Mouse (Mus musculus) right cerebral cortex, postnatal 4 days (tissue): ENCODE measurements at regions not wholly inside any gene's neighbourhood (a gene's known extent, or its start where the extent isn't known, plus 50 kb on each side); places are given as distances from the start of the nearest gene placed in this dataset.

Experiments
- DNase-seq: peaks from one replicate; pipeline ENCODE4 v3.0.0-alpha.2; 2022

GRCm38 (mm10) chr1:163190841-163191240 is 105.4 kb upstream of the Mroh9 start:
- DNase-seq = no peak

DNA sequence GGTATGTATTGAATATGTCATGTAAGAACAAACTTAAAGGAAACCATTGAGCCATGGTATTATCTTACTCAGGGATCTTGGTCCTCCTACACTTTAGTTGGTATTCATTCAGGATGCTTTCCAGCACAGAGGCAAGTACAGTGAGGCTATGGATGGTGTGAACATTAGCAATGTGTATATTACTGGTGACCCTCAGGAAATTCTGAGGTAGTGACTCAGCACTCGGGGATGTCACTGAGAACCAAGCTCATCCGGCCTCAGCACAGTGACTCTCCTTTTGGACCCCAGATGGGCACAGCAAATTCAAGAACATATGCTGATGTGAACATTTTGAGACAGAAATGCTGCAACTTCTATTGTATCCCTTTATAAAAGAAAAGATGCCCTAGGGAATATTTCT is 96.4 kb upstream of the Mroh9 start:
- DNase-seq = no peak

DNA sequence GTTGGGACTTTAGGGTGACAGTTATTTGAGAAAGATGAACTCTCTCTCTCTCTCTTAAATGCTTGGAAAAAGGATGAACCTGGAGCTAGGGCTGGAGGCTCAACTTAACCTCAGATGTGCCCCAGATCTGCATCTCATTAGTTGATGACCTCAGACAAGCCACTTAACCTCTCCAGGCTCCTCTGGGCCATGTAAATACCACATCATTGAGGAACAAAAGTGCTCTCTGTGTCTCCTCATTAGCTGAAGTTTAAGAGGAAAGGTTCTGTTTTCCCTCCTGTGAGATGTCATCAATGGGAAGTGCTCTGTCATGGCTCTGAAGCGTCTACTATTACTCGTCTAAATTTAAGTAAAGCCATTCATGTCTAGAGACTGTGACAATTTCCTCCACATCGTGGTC is 91.5 kb upstream of the Mroh9 start:
- no peak for DNase-seq

GRCm38 (mm10) chr1:163167051-163167450 is 81.6 kb upstream of the Mroh9 start:
- no peak for DNase-seq

GRCm38 (mm10) chr1:163163636-163164035 is 78.2 kb upstream of the Mroh9 start:
- DNase-seq = no peak

- no peak for DNase-seq
Observed at GRCm38 (mm10) chr1:163159911-163160310, 74.4 kb upstream of the Mroh9 start.

- no peak for DNase-seq
Observed at GRCm38 (mm10) chr1:163158491-163158890, 73.0 kb upstream of the Mroh9 start.

- DNase-seq = peak; percentile 64
Observed at GRCm38 (mm10) chr1:163150203-163150855, 64.9 kb upstream of the Mroh9 start.

GRCm38 (mm10) chr1:163146641-163147040 is 61.2 kb upstream of the Mroh9 start:
- no peak for DNase-seq

DNA sequence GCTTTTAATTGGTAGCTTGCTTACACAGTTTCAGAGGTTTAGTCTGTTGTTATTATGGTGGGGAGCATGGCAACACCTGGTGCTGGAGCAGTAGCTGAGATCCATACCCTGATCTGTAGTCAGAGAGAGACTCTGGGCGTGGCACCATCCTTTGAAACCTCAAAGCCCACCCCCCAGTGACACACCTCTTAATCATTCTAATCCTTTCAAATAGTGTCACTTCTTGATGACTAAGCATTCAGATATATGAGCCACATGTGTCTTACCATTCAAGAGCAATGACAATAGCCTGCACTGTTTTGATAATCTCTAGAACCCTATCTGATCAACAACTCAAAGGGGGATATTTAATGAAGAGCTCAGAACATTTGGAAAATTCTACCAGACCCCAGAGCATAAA is 57.6 kb upstream of the Mroh9 start:
- DNase-seq = no peak

- no peak for DNase-seq
Observed at GRCm38 (mm10) chr1:163141471-163141870, 56.0 kb upstream of the Mroh9 start.

- no peak for DNase-seq
Observed at GRCm38 (mm10) chr1:163138179-163138578, 52.7 kb upstream of the Mroh9 start.
